Mouse (Mus musculus): ENCODE measurements at regions not wholly inside any gene's neighbourhood (a gene's known extent, or its start where the extent isn't known, plus 50 kb on each side); places are given as distances from the start of the nearest gene placed in this dataset.
A peak's percentile ranks its signal among the peaks of the same experiment; 100 is the strongest.

- Histone ChIP-seq H3K9me3 (ENCODE audit: control insufficient read depth, low read length) (no peaks in the 10 kb centered on the region), H3K9ac (ENCODE audit: low read length) (no peak overlapping the region), H3K36me3 (ENCODE audit: control insufficient read depth, insufficient read depth, low read length) (no peaks in the 10 kb centered on the region), H3K4me3 (ENCODE audit: low read depth, low read length) (no peak overlapping the region), H3K4me1 (ENCODE audit: control insufficient read depth, insufficient read depth, low read length) (no peaks in the 10 kb centered on the region), H3K4me2 (no peak overlapping the region), H3K27me3 (ENCODE audit: control insufficient read depth, insufficient read depth, low read length) (no peaks in the 10 kb centered on the region; the same call in 1 of the 2 replicates), H3K27ac (ENCODE audit: low read depth, low read length) (no peak overlapping the region)
- no peak for ATAC-seq (ENCODE audit: low FRiP score)
- peak; percentile 78 for DNase-seq (ENCODE audit: low spot score, missing footprints)
- WGBS = 62% methylated on average over 4 of the region's 4 CpGs
Observed at GRCm38 (mm10) chr11:19109055-19109454, 90.3 kb upstream of the Meis1 start.

- WGBS = 71% methylated on average over 7 of the region's 7 CpGs
- no peaks in the 10 kb centered on the region for H3K27me3 ChIP-seq (ENCODE audit: control insufficient read depth, insufficient read depth, low read length)
- H3K4me2 ChIP-seq = no peak overlapping the region
- no peaks in the 10 kb centered on the region for H3K4me1 ChIP-seq (ENCODE audit: control insufficient read depth, insufficient read depth, low read length)
- no peak for ATAC-seq (ENCODE audit: low FRiP score)
- no peak overlapping the region for H3K9ac ChIP-seq (ENCODE audit: low read length)
- DNase-seq (ENCODE audit: low spot score, missing footprints) = no peak
- H3K4me3 ChIP-seq (ENCODE audit: low read depth, low read length) = no peak overlapping the region
- H3K27ac ChIP-seq (ENCODE audit: low read depth, low read length) = no peak overlapping the region
- H3K36me3 ChIP-seq (ENCODE audit: control insufficient read depth, insufficient read depth, low read length) = no peaks in the 10 kb centered on the region
- H3K9me3 ChIP-seq (ENCODE audit: control insufficient read depth, low read length) = no peaks in the 10 kb centered on the region
Observed at GRCm38 (mm10) chr11:19111916-19112575, 93.3 kb upstream of the Meis1 start.

- H3K27ac ChIP-seq (ENCODE audit: low read depth, low read length) = no peak overlapping the region
- H3K27me3 ChIP-seq (ENCODE audit: control insufficient read depth, insufficient read depth, low read length) = no peaks in the 10 kb centered on the region; the same call in 1 of the 2 replicates
- no peaks in the 10 kb centered on the region; the same call in 1 of the 2 replicates for H3K4me1 ChIP-seq (ENCODE audit: control insufficient read depth, insufficient read depth, low read length)
- no peaks in the 10 kb centered on the region for H3K9me3 ChIP-seq (ENCODE audit: control insufficient read depth, low read length)
- no peak overlapping the region for H3K4me3 ChIP-seq (ENCODE audit: low read depth, low read length)
- no peak overlapping the region for H3K9ac ChIP-seq (ENCODE audit: low read length)
- DNase-seq (ENCODE audit: low spot score, missing footprints) = no peak
- WGBS = 85% methylated on average over 2 of the region's 2 CpGs
- no peak; the same call in 1 of the 2 replicates for ATAC-seq (ENCODE audit: low FRiP score)
- no peak overlapping the region for H3K4me2 ChIP-seq
- H3K36me3 ChIP-seq (ENCODE audit: control insufficient read depth, insufficient read depth, low read length) = no peaks in the 10 kb centered on the region
Observed at GRCm38 (mm10) chr11:19117121-19117520, 98.3 kb upstream of the Meis1 start.

DNA sequence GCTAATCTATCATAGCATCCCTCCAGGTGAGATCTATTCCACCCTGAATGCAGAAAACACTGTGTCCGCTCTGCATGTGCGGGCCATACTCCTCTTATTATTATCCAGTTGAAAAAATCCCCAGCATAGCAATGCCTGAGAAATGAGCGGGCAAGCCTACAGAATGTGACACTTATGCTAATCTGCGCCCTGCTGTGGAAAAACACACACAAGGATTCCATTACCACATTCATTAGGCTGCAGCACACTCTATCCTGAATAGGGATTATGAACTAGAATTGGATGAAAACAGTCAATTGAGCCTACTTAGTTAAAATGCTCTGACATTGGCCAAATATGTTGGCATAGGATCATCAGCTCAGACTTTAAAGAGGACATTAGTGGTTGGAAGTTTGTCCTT, 99.5 kb upstream of the Meis1 start:
- H3K27ac ChIP-seq (ENCODE audit: low read depth, low read length) = no peak overlapping the region
- no peak overlapping the region for H3K4me2 ChIP-seq
- H3K36me3 ChIP-seq (ENCODE audit: control insufficient read depth, insufficient read depth, low read length) = no peaks in the 10 kb centered on the region
- DNase-seq (ENCODE audit: low spot score, missing footprints) (no peak), ATAC-seq (ENCODE audit: low FRiP score) (no peak)
- no peaks in the 10 kb centered on the region for H3K9me3 ChIP-seq (ENCODE audit: control insufficient read depth, low read length)
- H3K4me1 ChIP-seq (ENCODE audit: control insufficient read depth, insufficient read depth, low read length) = no peaks in the 10 kb centered on the region; the same call in 1 of the 2 replicates
- 54% methylated on average over 4 of the region's 4 CpGs for WGBS
- H3K27me3 ChIP-seq (ENCODE audit: control insufficient read depth, insufficient read depth, low read length) = no peaks in the 10 kb centered on the region; the same call in 1 of the 2 replicates
- H3K4me3 ChIP-seq (ENCODE audit: low read depth, low read length) = no peak overlapping the region
- H3K9ac ChIP-seq (ENCODE audit: low read length) = no peak overlapping the region

- Histone ChIP-seq H3K9ac (ENCODE audit: low read length) (no peak overlapping the region), H3K27me3 (ENCODE audit: control insufficient read depth, insufficient read depth, low read length) (no peaks in the 10 kb centered on the region; the same call in 1 of the 2 replicates), H3K9me3 (ENCODE audit: control insufficient read depth, low read length) (no peaks in the 10 kb centered on the region), H3K4me3 (ENCODE audit: low read depth, low read length) (no peak overlapping the region), H3K27ac (ENCODE audit: low read depth, low read length) (no peak overlapping the region), H3K4me2 (no peak overlapping the region), H3K4me1 (ENCODE audit: control insufficient read depth, insufficient read depth, low read length) (no peaks in the 10 kb centered on the region; the same call in 1 of the 2 replicates), H3K36me3 (ENCODE audit: control insufficient read depth, insufficient read depth, low read length) (no peaks in the 10 kb centered on the region)
- 70% methylated on average over 8 of the region's 8 CpGs for WGBS
- ATAC-seq (ENCODE audit: low FRiP score) (no peak), DNase-seq (ENCODE audit: low spot score, missing footprints) (no peak)
Observed at GRCm38 (mm10) chr11:19119927-19120827, 101.4 kb upstream of the Meis1 start.

DNA sequence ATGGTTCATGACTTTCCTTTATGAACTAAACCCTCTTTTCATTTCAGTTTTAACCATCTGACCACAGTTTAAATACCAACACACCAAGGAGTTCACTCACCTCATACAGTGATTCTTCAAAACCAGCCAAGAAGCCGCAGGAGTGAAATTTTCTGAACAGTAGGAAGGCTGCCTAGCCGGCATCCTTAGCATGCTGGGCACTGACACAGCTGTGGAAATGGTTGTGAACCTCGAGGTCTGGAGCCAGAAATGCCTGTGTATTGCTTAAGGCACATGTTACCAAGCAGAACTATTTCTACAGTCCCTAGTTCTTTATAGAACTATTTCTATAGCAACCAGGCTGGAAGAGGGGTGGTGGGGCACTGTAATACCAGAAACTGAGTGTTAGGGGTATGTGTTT, 102.1 kb upstream of the Meis1 start:
- H3K4me1 ChIP-seq (ENCODE audit: control insufficient read depth, insufficient read depth, low read length) = no peaks in the 10 kb centered on the region; the same call in 1 of the 2 replicates
- H3K27me3 ChIP-seq (ENCODE audit: control insufficient read depth, insufficient read depth, low read length) = no peaks in the 10 kb centered on the region; the same call in 1 of the 2 replicates
- H3K9me3 ChIP-seq (ENCODE audit: control insufficient read depth, low read length) = no peaks in the 10 kb centered on the region
- H3K9ac ChIP-seq (ENCODE audit: low read length) = no peak overlapping the region
- no peak overlapping the region for H3K27ac ChIP-seq (ENCODE audit: low read depth, low read length)
- H3K4me3 ChIP-seq (ENCODE audit: low read depth, low read length) = no peak overlapping the region
- no peaks in the 10 kb centered on the region for H3K36me3 ChIP-seq (ENCODE audit: control insufficient read depth, insufficient read depth, low read length)
- ATAC-seq (ENCODE audit: low FRiP score) (no peak), DNase-seq (ENCODE audit: low spot score, missing footprints) (no peak)
- WGBS = 65% methylated on average over 3 of the region's 3 CpGs
- H3K4me2 ChIP-seq = no peak overlapping the region

- H3K9me3 ChIP-seq (ENCODE audit: control insufficient read depth, low read length) = no peaks in the 10 kb centered on the region
- no peak overlapping the region for H3K9ac ChIP-seq (ENCODE audit: low read length)
- H3K27me3 ChIP-seq (ENCODE audit: control insufficient read depth, insufficient read depth, low read length) = no peaks in the 10 kb centered on the region
- no peak for ATAC-seq (ENCODE audit: low FRiP score)
- H3K27ac ChIP-seq (ENCODE audit: low read depth, low read length) = no peak overlapping the region
- no peaks in the 10 kb centered on the region for H3K4me1 ChIP-seq (ENCODE audit: control insufficient read depth, insufficient read depth, low read length)
- WGBS = 71% methylated on average over 2 of the region's 2 CpGs
- no peaks in the 10 kb centered on the region for H3K36me3 ChIP-seq (ENCODE audit: control insufficient read depth, insufficient read depth, low read length)
- no peak overlapping the region for H3K4me2 ChIP-seq
- no peak for DNase-seq (ENCODE audit: low spot score, missing footprints)
- no peak overlapping the region for H3K4me3 ChIP-seq (ENCODE audit: low read depth, low read length)
Observed at GRCm38 (mm10) chr11:19135375-19136050, 116.7 kb upstream of the Meis1 start.

DNA sequence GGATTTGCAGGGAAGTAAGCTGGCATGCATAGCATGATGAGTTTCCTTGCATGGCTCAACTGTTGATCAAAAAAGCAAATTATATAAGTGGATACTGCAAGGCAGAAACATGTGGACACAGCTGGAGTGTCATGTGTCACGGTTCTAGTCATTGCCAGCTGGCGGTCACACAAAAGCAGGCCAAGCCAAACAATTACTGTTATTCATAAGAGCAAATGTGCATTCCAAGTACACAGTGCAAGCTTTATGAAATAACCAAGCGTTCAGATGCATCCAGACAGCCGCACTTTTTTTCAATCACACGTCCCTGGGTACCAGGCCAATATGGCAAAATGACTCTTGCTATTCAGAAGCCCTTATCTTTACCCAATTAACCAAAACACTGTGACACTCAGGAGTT, 119.6 kb upstream of the Meis1 start:
- Histone ChIP-seq H3K27ac (ENCODE audit: low read depth, low read length) (no peak overlapping the region), H3K36me3 (ENCODE audit: control insufficient read depth, insufficient read depth, low read length) (no peaks in the 10 kb centered on the region), H3K9ac (ENCODE audit: low read length) (no peak overlapping the region), H3K9me3 (ENCODE audit: control insufficient read depth, low read length) (no peaks in the 10 kb centered on the region), H3K4me3 (ENCODE audit: low read depth, low read length) (no peak overlapping the region), H3K4me2 (no peak overlapping the region), H3K27me3 (ENCODE audit: control insufficient read depth, insufficient read depth, low read length) (no peaks in the 10 kb centered on the region), H3K4me1 (ENCODE audit: control insufficient read depth, insufficient read depth, low read length) (no peaks in the 10 kb centered on the region)
- DNase-seq (ENCODE audit: low spot score, missing footprints) (no peak), ATAC-seq (ENCODE audit: low FRiP score) (no peak)
- WGBS = 77% methylated on average over 5 of the region's 5 CpGs

GRCm38 (mm10) chr11:19138831-19139230, 120.0 kb upstream of the Meis1 start:
- ATAC-seq (ENCODE audit: low FRiP score) (no peak), DNase-seq (ENCODE audit: low spot score, missing footprints) (no peak)
- H3K27ac ChIP-seq (ENCODE audit: low read depth, low read length) = no peak overlapping the region
- no peaks in the 10 kb centered on the region for H3K9me3 ChIP-seq (ENCODE audit: control insufficient read depth, low read length)
- WGBS = 88% methylated on average over 2 of the region's 2 CpGs
- no peak overlapping the region for H3K4me2 ChIP-seq
- H3K4me3 ChIP-seq (ENCODE audit: low read depth, low read length) = no peak overlapping the region
- H3K4me1 ChIP-seq (ENCODE audit: control insufficient read depth, insufficient read depth, low read length) = no peaks in the 10 kb centered on the region
- no peaks in the 10 kb centered on the region for H3K27me3 ChIP-seq (ENCODE audit: control insufficient read depth, insufficient read depth, low read length)
- no peak overlapping the region for H3K9ac ChIP-seq (ENCODE audit: low read length)
- no peaks in the 10 kb centered on the region for H3K36me3 ChIP-seq (ENCODE audit: control insufficient read depth, insufficient read depth, low read length)

Data from midbrain, embryonic 11.5 days (tissue).